Mouse (Mus musculus): ENCODE measurements around the gene Aebp1. TPM values are rescaled to one million over a fixed set of nuclear protein-coding genes. Genes with fewer than 3 reads are reported as not detected.
A peak's percentile ranks its signal among the peaks of the same experiment; 100 is the strongest.
"Not testable (repeated sequence)": the region's sequence is repeated elsewhere in the genome, so short reads cannot be mapped to it uniquely, and the experiment has no call there.

Aebp1 gene
- total RNA-seq, 2 experiments from 2014 or later = 61.2 to 83.6 TPM

DNA sequence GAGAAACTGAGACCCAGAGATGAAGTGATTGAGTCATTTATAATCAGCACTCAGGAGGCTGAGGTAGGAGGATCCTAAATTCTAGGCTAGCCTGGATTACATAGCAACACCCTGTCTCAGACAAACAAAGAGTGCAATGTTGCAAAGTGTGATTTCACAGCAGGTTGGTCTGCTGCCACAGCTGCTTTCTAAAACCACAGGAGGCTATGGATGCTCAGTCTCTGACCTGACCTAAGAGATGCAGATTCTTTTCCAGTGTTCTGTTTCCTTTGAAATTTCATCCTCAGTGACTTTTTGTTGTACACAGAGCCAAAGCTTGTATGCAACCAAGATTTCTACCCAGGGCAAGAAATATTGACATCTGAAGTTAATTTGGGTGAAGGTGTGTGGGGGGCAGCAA, 6.3 kb upstream of the Aebp1 start:
- no peak for DNase-seq (ENCODE audit: low spot score)

DNA sequence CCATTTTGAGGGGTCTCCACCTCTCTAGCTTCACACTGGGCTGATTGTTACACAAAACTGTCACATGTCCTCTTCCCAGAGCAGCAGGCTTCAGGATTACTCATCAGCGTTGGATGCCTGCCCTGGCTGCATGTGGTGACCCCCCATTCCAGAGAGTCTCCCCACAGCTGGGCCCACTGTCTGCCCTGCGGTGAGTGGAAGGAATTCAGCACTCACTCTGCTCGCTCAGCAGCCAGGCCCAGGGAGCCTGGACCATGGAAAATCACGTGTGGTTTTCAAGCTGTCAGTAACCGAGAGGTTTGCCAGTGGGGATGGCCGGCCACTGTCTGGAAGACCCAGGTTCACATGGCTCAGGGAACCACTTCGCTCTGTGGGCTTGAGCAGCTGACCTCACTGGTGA, 5.8 kb upstream of the Aebp1 start:
- peak; percentile 65 for DNase-seq (ENCODE audit: low spot score)

DNA sequence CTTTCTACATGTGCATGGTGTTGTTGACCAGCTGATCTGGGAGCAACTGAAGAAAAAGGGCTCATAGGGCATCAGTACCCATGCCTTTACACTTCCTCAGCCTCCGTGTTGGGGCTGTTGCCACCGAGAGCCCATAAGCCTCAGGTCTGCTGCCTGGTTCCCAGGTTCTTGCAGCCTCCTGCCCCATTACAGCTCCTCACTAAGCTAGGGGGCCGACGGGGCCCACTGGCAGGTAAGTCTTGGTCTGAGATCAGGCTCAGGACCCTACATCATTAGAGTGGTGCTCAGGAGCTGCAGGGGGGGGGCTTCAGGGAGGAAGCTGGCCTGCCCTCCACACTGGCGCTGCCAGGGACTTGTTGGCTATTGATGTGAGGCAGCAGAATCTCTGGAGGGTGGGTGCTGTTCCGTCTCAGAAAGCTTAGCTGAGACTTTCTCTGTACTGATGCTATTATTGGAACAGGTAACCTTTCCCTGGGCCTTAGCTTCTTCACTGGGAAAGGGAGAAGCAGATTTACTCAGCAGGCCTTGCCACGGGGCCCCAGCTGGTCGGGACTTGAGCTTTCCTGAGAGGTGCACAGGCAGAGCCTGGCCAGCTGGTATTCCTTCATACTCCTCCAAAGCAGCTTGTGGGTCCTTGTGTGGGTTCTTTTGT, 5.1 kb upstream of the Aebp1 start:
- peak; percentile 42 for DNase-seq (ENCODE audit: low spot score)

DNA sequence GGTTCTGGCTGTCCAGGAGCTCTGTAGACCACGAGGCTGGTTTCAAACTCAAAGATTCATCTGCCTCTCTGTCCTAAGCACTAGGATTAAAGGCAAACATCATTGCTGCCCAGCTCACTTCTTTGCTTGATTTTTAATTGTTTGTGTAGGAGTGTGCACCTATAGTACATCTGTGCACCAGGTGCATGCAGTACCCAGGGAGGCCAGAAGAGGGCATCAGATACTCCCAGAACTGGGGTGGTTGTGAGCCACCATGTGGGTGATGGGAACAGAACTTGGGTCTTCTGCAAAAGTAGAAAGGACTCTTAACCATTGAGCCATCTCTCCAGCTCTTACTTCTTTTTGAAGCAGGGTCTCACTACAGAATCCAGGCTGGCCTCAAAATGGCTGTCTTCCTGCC, 3.0 kb upstream of the Aebp1 start:
- no peak for DNase-seq (ENCODE audit: low spot score)

DNA sequence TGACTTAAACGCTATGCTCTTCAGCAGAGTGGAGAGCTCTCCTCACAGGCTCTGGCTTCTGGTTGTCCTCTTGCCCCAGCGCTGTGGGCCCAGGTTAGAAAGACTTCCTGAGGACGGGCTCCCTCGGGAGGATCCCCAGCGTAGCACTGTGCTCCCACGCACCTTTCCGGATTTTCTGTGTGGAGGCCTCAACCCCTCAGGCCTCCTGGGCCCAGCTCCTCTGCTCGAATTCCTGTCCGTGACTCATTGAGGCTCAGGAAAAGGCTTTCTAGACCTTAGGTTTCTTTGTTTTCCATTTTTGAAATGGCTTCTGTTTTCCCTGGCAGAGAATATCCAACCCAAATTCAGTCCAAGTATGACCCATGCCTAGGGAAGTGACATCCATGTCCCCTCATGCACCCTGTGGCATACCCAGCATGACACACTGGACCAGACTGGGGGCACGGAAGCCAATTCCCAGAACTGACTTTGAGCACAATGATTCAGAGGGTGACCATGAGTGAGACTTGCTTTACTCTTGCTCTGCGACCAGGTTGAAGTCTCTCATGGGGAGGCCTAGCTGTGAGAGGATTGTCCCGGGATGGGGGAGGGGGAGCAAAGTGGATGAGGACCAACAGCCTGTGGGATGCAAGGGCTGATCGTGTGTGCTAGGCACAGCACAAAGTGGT, 1.7 kb upstream of the Aebp1 start:
- no peak for DNase-seq (ENCODE audit: low spot score)

DNA sequence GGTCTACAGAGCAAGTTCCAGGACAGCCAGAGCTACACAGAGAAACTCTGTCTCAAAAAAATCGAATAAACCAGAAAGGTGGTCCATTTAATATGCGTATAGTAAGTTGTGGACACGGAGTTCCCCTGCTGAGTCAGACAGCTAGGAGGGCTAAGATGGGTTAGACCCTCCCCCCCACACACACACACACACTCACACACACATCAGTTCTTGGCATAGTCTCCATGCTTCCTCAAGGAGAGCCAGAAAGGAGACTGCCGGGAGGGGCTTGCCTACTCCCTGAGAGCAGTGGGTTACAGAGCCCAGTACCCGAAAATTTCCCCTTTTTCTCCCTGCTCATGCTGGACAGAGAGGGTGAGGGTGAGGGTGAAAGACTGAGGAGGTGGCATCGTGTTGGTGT, 1.1 kb upstream of the Aebp1 start:
- no peak for DNase-seq (ENCODE audit: low spot score)

DNA sequence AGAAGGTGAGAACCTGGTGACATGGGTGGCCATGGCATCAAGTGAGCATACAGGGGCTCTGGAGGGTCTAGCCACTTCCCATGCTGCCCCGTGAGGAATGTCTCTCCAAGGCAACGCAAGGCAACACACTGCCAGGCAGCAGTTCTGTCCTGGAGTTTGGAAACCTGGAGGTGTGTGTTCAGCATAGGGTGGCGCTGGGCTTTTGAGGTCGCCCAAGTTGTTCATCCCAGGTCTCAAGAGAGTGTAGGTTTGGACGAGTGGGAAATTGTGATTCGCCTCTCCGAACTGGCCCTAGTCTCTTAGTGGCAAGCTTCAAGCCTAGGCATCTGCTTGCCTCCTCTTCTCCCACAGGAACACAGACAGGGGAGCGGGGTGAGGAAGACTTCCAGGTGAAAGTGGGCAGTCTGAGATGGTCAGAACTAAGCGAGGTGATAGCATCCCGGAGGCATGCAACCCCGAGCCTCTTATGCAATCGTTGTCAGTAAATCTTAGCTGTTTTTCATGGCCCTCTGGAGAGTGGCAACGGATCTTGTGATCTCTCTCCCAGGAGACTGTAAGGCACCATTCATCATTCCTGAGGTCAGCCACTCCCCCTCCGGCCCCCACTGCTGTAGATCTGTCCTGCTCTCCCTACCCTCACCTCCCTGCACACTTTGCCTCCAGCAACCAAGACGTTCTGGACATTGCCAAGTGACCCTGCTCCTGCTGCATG, 803 bp downstream of the Aebp1 start:
- peak; percentile 73 for DNase-seq (ENCODE audit: low spot score)

DNA sequence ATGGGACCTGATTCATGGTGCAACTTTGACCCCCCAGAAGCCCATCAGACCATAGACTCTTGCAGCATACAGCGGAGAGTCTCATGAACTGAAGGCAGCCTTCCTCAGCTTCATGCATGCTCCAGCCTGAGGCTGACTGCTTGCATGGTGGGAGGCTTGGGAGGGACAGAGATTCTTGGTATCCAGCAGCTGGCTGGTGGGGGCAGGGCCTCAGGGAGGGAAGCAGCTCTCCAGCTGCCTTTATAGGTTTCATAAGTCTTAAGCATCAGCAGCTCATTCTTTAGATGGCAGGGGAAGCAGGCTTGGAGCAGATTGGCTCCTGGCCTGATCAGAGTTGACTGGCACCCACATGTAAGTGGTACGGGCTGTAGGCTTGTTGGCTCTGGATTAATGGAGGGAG, 5.4 kb downstream of the Aebp1 start:
- no peak for DNase-seq (ENCODE audit: low spot score)

DNA sequence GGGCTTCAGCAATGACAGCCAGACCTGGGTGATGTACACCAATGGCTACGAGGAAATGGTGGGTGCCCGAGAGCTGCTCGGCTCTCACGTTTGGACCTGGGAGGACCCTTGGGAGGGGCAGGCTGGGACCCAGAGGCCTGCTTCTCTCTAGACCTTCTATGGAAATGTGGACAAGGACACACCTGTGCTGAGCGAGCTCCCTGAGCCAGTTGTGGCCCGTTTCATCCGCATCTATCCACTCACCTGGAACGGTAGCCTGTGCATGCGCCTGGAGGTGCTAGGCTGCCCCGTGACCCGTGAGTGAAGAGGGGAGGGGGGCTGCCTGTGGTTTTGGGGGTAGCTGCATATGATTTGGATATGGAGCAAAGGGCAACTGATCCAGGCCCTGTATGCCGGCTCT, 6.6 kb downstream of the Aebp1 start:
- no peak for DNase-seq (ENCODE audit: low spot score)

DNA sequence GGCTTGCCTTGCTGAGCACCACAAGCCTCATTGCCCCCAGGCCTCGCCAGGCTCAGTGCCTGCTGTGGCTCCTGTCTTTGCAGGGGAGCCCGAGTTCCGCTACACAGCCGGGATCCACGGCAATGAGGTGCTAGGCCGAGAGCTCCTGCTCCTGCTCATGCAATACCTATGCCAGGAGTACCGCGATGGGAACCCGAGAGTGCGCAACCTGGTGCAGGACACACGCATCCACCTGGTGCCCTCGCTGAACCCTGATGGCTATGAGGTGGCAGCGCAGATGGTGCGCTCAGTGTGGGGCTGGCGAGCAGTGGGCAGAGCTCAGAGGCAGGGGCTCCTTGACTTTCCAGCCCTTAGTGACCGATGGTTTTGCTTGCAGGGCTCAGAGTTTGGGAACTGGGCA, 7.6 kb downstream of the Aebp1 start:
- DNase-seq (ENCODE audit: low spot score) = no peak

DNA sequence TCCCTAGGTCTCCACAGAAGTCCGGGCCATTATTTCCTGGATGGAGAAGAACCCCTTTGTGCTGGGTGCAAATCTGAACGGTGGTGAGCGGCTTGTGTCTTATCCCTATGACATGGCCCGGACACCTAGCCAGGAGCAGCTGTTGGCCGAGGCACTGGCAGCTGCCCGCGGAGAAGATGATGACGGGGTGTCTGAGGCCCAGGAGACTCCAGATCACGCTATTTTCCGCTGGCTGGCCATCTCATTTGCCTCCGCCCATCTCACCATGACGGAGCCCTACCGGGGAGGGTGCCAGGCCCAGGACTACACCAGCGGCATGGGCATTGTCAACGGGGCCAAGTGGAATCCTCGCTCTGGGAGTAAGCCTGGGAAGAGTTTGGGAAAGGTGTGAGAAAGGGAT, 8.3 kb downstream of the Aebp1 start:
- peak; percentile 79 for DNase-seq (ENCODE audit: low spot score)

DNA sequence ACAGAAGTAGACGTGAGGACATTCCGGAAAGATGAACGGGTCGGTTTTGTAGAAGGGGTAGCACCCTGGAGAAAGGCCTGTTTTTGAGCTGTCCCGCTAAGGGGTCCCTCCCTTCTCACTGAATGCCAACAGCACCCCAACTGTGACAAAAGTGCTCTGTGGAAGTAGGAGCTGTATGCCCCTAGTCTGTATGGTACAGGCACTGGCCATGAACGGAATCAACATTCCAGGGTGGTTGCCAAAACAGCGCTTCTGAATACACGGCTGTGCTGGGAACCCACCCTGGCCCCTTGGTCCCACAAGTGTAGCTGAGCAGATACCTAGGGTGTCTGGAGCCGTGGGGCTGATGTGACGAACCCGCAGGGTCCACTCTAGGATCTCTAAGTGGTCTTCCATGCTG, 11.0 kb downstream of the Aebp1 start:
- DNase-seq (ENCODE audit: low spot score) = no peak

DNA sequence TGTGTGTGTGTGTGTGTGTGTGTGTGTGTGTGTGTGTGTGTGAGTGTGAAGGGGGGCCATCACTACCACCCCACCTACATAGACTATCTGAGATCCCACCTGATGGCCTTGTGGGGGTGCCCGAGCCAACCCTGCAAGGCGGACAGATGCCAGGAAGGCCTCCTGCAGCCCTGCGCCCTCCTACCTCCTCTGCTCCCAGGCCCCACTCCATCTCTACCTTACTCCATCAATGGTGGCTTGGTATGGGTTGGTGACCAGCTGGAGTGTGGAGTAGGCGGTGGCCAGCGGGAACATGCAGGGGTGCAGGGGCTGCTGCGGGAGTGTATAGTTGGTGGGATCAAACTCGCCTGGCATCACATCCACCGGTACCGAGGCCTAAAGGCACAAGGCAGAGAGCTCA, 11.4 kb downstream of the Aebp1 start:
- no peak for DNase-seq (ENCODE audit: low spot score)

DNA sequence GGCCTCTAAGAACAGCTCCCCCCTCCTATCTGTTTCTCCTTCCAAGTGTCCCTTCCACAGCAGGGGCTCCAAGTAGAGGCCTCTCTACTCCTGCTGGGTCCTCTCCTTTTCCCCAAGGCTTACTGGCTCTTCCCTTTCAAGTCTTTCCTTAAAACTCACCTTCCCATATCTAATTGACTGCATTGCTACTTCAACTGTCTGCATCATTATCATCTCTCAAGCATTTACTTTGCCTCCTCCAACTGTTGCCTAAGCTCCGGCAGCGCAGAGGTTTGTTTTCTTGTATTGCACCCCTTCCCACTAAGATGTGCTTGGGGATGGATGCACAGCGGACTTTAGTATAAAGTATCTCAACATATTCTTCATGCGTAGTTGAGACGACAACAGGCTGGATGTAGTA, 15.7 kb downstream of the Aebp1 start:
- DNase-seq (ENCODE audit: low spot score) = no peak

DNA sequence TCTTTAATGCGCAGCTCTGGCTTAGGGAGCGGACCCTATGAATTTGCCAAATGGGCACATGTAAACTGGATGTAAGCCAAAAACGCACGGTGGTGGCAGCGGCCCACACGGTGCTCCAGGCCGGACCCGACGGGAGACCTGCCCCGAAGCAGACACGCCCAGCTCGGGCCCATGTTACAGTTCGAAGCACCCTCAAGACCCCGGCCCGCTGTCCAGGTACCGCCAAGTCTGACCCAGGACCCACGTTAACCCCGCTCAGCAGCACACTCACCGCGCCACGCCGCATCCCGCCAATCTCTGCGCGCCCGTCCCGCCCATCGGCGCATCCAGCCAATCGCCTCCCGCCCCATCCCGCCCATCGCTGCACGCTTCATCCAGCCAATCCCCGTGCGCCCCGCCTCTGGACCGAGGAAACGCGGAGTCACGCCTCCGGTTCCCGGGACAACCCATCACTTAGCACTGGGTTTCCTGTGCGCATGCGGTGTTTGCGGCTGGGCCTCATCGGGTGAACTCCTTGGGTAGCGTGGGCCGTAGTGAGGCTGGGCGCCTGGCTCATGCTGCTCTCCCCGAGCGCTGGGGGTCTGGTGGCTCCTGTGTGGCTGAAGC, 16.3 kb downstream of the Aebp1 start, which contains the start of gene Pold2:
Gene Pold2, minus strand, starts transcription at position 372 of the 606 bp plus-strand sequence.
- peak; percentile 98 for DNase-seq (ENCODE audit: low spot score)

DNA sequence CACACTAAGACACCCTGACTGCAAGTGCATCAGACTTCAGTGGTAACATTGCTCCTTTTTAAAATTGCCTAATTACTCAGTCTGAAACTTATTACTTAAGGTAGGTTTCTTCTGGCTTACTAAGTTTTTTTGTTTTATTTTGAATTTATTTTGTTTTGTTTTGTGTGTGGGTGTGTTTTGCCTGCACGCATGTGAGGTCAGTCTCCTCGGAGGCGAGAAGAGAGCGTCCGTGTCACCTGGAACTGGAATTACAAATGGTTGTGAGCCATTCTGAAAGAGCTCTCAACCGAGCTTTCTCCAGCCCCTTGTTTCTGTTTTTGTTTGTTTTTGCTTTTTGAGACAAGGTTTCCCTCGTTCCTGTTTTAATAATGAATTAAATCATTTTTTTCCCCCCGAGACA, 16.9 kb downstream of the Aebp1 start:
- DNase-seq (ENCODE audit: low spot score) = no peak

DNA sequence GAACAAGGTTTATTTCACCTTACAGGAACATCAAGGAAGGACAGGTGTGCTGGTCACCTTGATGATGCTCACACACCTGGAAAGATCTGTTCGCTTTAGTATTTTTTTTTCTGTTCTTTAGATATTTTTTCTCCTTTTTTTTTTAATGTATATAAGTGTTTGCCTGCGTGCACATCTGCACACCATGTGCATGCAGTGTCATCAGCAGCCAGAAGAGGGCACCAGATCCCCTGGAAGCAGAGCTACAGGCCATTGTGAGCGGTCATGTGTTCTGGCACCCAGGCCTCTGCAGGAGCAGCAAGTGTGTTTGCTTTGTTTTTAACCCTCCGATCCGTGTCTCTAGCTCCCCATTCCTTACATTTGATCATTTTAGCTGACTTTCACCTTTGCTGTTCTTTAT, 18.2 kb downstream of the Aebp1 start:
- peak; percentile 48 for DNase-seq (ENCODE audit: low spot score)

DNA sequence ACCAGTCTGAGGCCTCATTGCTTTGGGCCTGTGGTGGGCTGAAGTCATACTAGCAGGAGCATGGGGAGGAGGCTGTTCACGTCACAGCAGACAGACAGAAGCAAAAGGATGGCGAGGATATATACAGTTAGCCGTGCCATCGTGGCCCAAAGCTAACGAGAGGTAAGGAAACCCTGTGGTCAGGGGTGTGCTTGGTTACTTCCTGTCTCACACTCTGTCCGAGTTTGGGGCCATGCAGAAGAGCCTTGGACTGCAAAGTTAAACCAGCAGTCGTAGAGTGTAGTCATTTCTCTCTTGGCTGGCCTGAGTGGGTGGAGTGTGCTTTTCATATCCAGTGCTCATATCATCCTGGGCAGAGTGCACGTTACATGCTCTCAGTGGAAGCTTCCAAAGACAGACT, 20.8 kb downstream of the Aebp1 start:
- DNase-seq (ENCODE audit: low spot score) = no peak

DNA sequence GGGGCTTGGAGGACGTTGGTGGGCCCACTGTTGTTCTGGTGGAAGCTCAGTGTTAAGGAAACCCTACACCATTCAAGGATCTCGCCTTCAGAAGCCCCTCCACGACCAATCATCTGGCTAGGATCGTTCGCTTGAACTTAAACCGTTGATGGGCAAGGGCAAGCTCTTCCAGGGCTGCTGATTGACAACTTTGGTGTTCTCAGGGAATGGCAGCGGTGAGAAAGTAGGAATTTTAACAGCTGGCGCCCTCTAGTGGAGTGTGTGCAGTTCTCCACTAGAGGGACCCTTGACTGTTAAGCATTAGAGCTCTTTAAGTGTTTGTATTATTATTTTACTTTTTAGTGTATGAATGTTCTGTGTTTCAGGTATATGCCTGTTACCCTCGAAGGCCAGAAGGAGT, 24.4 kb downstream of the Aebp1 start:
- DNase-seq (ENCODE audit: low spot score) = peak; percentile 75

DNA sequence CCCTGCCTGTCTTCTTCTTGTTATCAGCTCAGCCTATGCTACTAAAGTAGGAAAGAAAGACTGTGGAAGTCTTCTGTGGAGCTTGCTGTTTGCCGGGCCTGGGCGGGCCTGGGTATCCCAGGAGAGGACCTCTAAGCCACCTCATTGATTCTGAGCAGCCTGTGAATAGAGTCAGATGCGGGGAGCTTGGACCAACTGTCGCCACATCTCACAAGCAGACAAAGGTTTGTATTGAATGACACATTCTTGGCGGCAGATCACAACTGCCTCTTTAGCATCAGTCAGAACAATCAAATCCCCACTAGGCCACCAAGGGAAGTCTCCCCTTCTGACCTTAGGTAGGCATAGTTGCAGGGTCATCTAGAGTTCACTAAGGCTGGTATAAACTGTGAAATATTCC, 25.5 kb downstream of the Aebp1 start:
- DNase-seq (ENCODE audit: low spot score) = no peak

DNA sequence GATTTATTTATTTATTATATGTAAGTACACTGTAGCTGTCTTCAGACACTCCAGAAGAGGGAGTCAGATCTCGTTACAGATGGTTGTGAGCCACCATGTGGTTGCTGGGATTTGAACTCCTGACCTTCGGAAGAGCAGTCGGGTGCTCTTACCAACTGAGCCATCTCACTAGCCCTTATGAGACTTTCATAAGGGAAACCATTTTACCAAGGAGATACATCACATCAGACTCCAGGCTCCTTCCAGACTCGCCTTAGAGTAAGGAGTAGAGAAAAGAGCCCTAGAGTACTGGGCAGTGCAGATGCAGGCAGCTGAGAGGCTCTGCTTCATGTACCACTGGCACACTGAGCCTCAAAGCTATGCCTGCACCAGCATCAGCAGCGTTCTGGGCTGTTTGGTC, 26.8 kb downstream of the Aebp1 start:
- DNase-seq (ENCODE audit: low spot score) = not testable (repeated sequence)

DNA sequence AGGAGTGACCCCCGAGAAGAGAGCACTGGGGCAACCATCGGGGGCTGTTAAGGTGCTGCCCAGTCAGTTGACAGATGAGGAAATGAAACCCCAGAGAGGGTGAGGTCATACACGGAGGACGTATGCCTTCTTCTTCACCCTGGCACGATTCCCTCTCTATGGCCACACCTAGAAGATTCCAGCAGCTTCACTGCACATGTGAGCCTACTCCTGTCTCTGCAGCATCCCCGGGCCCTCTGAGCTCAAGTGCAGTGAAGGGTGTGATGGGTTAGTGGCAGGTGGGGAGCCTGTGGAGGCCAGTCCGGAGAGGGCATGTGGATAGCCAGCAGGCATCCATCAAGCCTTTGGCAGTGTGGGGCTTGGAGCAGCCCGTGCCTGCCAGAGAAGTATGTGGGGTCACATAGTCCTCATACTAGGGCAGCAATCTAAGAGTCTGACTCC, 30.4 kb downstream of the Aebp1 start:
- no peak for DNase-seq (ENCODE audit: low spot score)

Data from gastrocnemius, adult 18-20 months (tissue).